Mouse (Mus musculus) neural tube, embryonic 11.5 days (tissue): Measurements from ENCODE around the gene Ccdc88c. TPM values are rescaled to one million over a fixed set of nuclear protein-coding genes. Genes with fewer than 3 reads are reported as not detected.

ENCODE experiments used
- ATAC-seq: fragments of 200-750 bp; cut with Nextera tagmentation; 2 replicates; pipeline ENCODE4 v1.8.0; 2017; ENCODE audit warnings: moderate number of reproducible peaks, mild to moderate bottlenecking, moderate TSS enrichment, moderate library complexity; ENCODE audit not compliant: insufficient read depth, low FRiP score, low TSS enrichment
- DNase-seq: peaks from one replicate; pipeline ENCODE4 v3.0.0-alpha.2; 2015; ENCODE audit warnings: low spot score
- H3K27ac ChIP-seq: fragments of 300-500 bp; sonication (generic); 2 replicates; pipeline ENCODE4 v1.5.1; 2014; ENCODE audit warnings: low read depth, mild to moderate bottlenecking, low read length
- H3K27me3 ChIP-seq: fragments of 300-500 bp; sonication (generic); 2 replicates; pipeline ENCODE4 v1.6.1; 2014; ENCODE audit warnings: mild to moderate bottlenecking, low read length, mixed read lengths; ENCODE audit not compliant: control insufficient read depth, insufficient read depth
- H3K36me3 ChIP-seq: fragments of 300-500 bp; sonication (generic); 2 replicates; pipeline ENCODE4 v1.6.1; 2014; ENCODE audit warnings: mild to moderate bottlenecking, low read length, moderate library complexity, mixed read lengths; ENCODE audit not compliant: control insufficient read depth, insufficient read depth
- H3K4me1 ChIP-seq: fragments of 300-500 bp; sonication (generic); 2 replicates; pipeline ENCODE4 v1.6.1; 2014; ENCODE audit warnings: low read length, mixed read lengths; ENCODE audit not compliant: control insufficient read depth, insufficient read depth
- H3K4me2 ChIP-seq: fragments of 300-500 bp; sonication (generic); 2 replicates; pipeline ENCODE4 v1.6.1; 2014; ENCODE audit warnings: low read depth, mild to moderate bottlenecking, moderate library complexity
- H3K4me3 ChIP-seq: fragments of 300-500 bp; sonication (generic); 2 replicates; pipeline ENCODE4 v1.5.1; 2014; ENCODE audit warnings: low read depth, low read length
- H3K9ac ChIP-seq: fragments of 300-500 bp; sonication (generic); 2 replicates; pipeline ENCODE4 v1.6.1; 2014; ENCODE audit warnings: mild to moderate bottlenecking, low read length
- H3K9me3 ChIP-seq: fragments of 300-500 bp; sonication (generic); 2 replicates; pipeline ENCODE4 v1.6.1; 2016; ENCODE audit warnings: low read length; ENCODE audit not compliant: control insufficient read depth
- WGBS: fragments of 180-500 bp; shearing (Covaris S2); extraction: QIAGEN DNeasy Blood & Tissue Kit; methylation state at CpG from one replicate; pipeline ENCODE4 v1.1.7; 2014; 5-methylcytosine and 5-hydroxymethylcytosine counted together
- polyA plus RNA-seq: library from polyadenylated mRNA; unstranded; fragments of >200 nt; fragmentation: Nextera tagmentation; extraction: Ambion mirVana; gene quantifications from 2 replicates; pipeline ENCODE4 v1.2.1, GENCODE M21; 2014

The Ccdc88c gene
- polyA plus RNA-seq, 1 experiment from 2014 or later, result 11.8 TPM

GRCm38 (mm10) chr12:100996378-100996898, 32.4 kb downstream of the Ccdc88c start:
- Histone ChIP-seq H3K9ac (no peak overlapping the region), H3K27me3 (no peaks in the 10 kb centered on the region), H3K4me1 (peaks cover 36% of the 10 kb centered on the region), H3K4me3 (no peak overlapping the region), H3K36me3 (no peaks in the 10 kb centered on the region), H3K4me2 (no peak overlapping the region), H3K9me3 (no peaks in the 10 kb centered on the region), H3K27ac (0 out of 2 replicates have a peak overlapping the region, but pooled peaks have one; percentile 27)
- ATAC-seq (peak; percentile 1; the same call in 1 of the 2 replicates), DNase-seq (no peak)
- 14% methylated on average over 5 of the region's 5 CpGs for WGBS

GRCm38 (mm10) chr12:100995607-100996377, 33.1 kb downstream of the Ccdc88c start:
- Histone ChIP-seq H3K4me1 (peaks cover 37% of the 10 kb centered on the region), H3K36me3 (no peaks in the 10 kb centered on the region), H3K4me3 (no peak overlapping the region), H3K9ac (no peak overlapping the region), H3K4me2 (no peak overlapping the region), H3K9me3 (no peaks in the 10 kb centered on the region), H3K27ac (0 out of 2 replicates have a peak overlapping the region, but pooled peaks have one; percentile 27), H3K27me3 (no peaks in the 10 kb centered on the region)
- DNase-seq (no peak), ATAC-seq (no peak)
- WGBS, result 46% methylated on average over 16 of the region's 16 CpGs

- H3K36me3 ChIP-seq, result no peaks in the 10 kb centered on the region
- WGBS, result 79% methylated on average over 3 of the region's 3 CpGs
- H3K27me3 ChIP-seq, result no peaks in the 10 kb centered on the region
- ATAC-seq (no peak), DNase-seq (no peak)
- H3K9ac ChIP-seq, result no peak overlapping the region
- no peak overlapping the region for H3K4me3 ChIP-seq
- peaks cover 46% of the 10 kb centered on the region for H3K4me1 ChIP-seq
- H3K4me2 ChIP-seq, result no peak overlapping the region
- no peak overlapping the region for H3K27ac ChIP-seq
- no peaks in the 10 kb centered on the region for H3K9me3 ChIP-seq
Measured at GRCm38 (mm10) chr12:100994140-100995015, 34.5 kb downstream of the Ccdc88c start.

- Histone ChIP-seq H3K27me3 (no peaks in the 10 kb centered on the region), H3K4me2 (no peak overlapping the region)
- 60% methylated on average over 3 of the region's 3 CpGs for WGBS
Measured at GRCm38 (mm10) chr12:100993146-100993545, 35.7 kb downstream of the Ccdc88c start.

GRCm38 (mm10) chr12:100992505-100992904, 36.4 kb downstream of the Ccdc88c start:
- Histone ChIP-seq H3K9ac (no peak overlapping the region), H3K27ac (no peak overlapping the region), H3K9me3 (no peaks in the 10 kb centered on the region), H3K4me1 (peaks cover 34% of the 10 kb centered on the region), H3K4me2 (no peak overlapping the region), H3K27me3 (no peaks in the 10 kb centered on the region), H3K36me3 (no peaks in the 10 kb centered on the region), H3K4me3 (no peak overlapping the region)
- DNase-seq (no peak), ATAC-seq (no peak)
- WGBS, result 74% methylated on average over 7 of the region's 7 CpGs

More at GRCm38 (mm10) chr12:100993146-100993545, 35.7 kb downstream of the Ccdc88c start:
- no peak overlapping the region for H3K4me3 ChIP-seq
- DNase-seq, result no peak
- H3K9ac ChIP-seq, result no peak overlapping the region
- no peaks in the 10 kb centered on the region for H3K9me3 ChIP-seq
- no peak overlapping the region for H3K27ac ChIP-seq
- H3K4me1 ChIP-seq, result peaks cover 37% of the 10 kb centered on the region
- no peak for ATAC-seq
- no peaks in the 10 kb centered on the region for H3K36me3 ChIP-seq

GRCm38 (mm10) chr12:100991119-100991518, 37.7 kb downstream of the Ccdc88c start:
- Histone ChIP-seq H3K36me3 (no peaks in the 10 kb centered on the region), H3K4me1 (peaks cover 23% of the 10 kb centered on the region), H3K9ac (no peak overlapping the region), H3K4me2 (no peak overlapping the region), H3K9me3 (no peaks in the 10 kb centered on the region), H3K27me3 (no peaks in the 10 kb centered on the region), H3K4me3 (no peak overlapping the region), H3K27ac (no peak overlapping the region)
- DNase-seq (no peak), ATAC-seq (no peak)
- 82% methylated on average over 3 of the region's 3 CpGs for WGBS

- Histone ChIP-seq H3K27ac (0 out of 2 replicates have a peak overlapping the region, but pooled peaks have one; percentile 39), H3K4me1 (peaks cover 16% of the 10 kb centered on the region)
Measured at GRCm38 (mm10) chr12:100990291-100990690, 38.6 kb downstream of the Ccdc88c start.

GRCm38 (mm10) chr12:100989780-100990288, 39.0 kb downstream of the Ccdc88c start:
- Histone ChIP-seq H3K4me1 (peaks cover 16% of the 10 kb centered on the region), H3K9me3 (no peaks in the 10 kb centered on the region), H3K27me3 (no peaks in the 10 kb centered on the region), H3K27ac (no peak overlapping the region), H3K36me3 (no peaks in the 10 kb centered on the region), H3K9ac (no peak overlapping the region), H3K4me2 (no peak overlapping the region), H3K4me3 (no peak overlapping the region)
- 43% methylated on average over 4 of the region's 4 CpGs for WGBS
- DNase-seq (no peak), ATAC-seq (0 out of 2 replicates have a peak, but pooled peaks have one; percentile 10)

More at GRCm38 (mm10) chr12:100990291-100990690, 38.6 kb downstream of the Ccdc88c start:
- H3K4me2 ChIP-seq, result no peak overlapping the region
- DNase-seq (peak; percentile 63), ATAC-seq (peak; percentile 77)
- no peaks in the 10 kb centered on the region for H3K9me3 ChIP-seq
- no peak overlapping the region for H3K4me3 ChIP-seq
- WGBS, result 16% methylated on average over 12 of the region's 12 CpGs
- no peak overlapping the region for H3K9ac ChIP-seq
- H3K36me3 ChIP-seq, result no peaks in the 10 kb centered on the region
- no peaks in the 10 kb centered on the region for H3K27me3 ChIP-seq
